Mouse (Mus musculus) limb, embryonic 12.5 days (tissue): Measurements from ENCODE around the gene Mindy1. TPM values are rescaled to one million over a fixed set of nuclear protein-coding genes. Genes with fewer than 3 reads are reported as not detected.
"Not testable (repeated sequence)": the region's sequence is repeated elsewhere in the genome, so short reads cannot be mapped to it uniquely, and the experiment has no call there.

Experiments used
- ATAC-seq: fragments of 200-750 bp; cut with Nextera tagmentation; 2 replicates; pipeline ENCODE4 v1.8.0; 2017; ENCODE audit warnings: low read depth, moderate TSS enrichment; ENCODE audit not compliant: insufficient number of reproducible peaks, insufficient read depth, low FRiP score, low TSS enrichment
- H3K27ac ChIP-seq: fragments of 300-500 bp; sonication (generic); 2 replicates; pipeline ENCODE4 v1.5.1; 2016; ENCODE audit warnings: mild to moderate bottlenecking, moderate library complexity
- H3K27me3 ChIP-seq: fragments of 300-500 bp; sonication (generic); 2 replicates; pipeline ENCODE4 v1.6.1; 2016; ENCODE audit warnings: mild to moderate bottlenecking, moderate library complexity
- H3K36me3 ChIP-seq: fragments of 300-500 bp; sonication (generic); 2 replicates; pipeline ENCODE4 v1.6.1; 2016; ENCODE audit warnings: mild to moderate bottlenecking, moderate library complexity
- H3K4me1 ChIP-seq: fragments of 300-500 bp; sonication (generic); replicated peaks from 2 replicates; pipeline ENCODE4 v1.6.1; 2016
- H3K4me2 ChIP-seq: fragments of 300-500 bp; sonication (generic); 2 replicates; pipeline ENCODE4 v1.6.1; 2016; ENCODE audit warnings: mild to moderate bottlenecking, moderate library complexity
- H3K4me3 ChIP-seq: fragments of 300-500 bp; sonication (generic); replicated peaks from 2 replicates; pipeline ENCODE4 v1.5.1; 2016; ENCODE audit warnings: mild to moderate bottlenecking
- H3K9ac ChIP-seq: fragments of 300-500 bp; sonication (generic); replicated peaks from 2 replicates; pipeline ENCODE4 v1.6.1; 2016; ENCODE audit warnings: mild to moderate bottlenecking, moderate library complexity
- H3K9me3 ChIP-seq: fragments of 300-500 bp; sonication (generic); 2 replicates; pipeline ENCODE4 v1.6.1; 2016; ENCODE audit warnings: mild to moderate bottlenecking, moderate library complexity
- WGBS: fragments of 180-500 bp; shearing (Covaris S2); methylation state at CpG from one replicate; pipeline ENCODE4 v1.1.7; 2016; 5-methylcytosine and 5-hydroxymethylcytosine counted together
- polyA plus RNA-seq: library from polyadenylated mRNA; unstranded; fragments of >200 nt; fragmentation: Nextera tagmentation; extraction: Ambion mirVana; gene quantifications from 2 replicates; pipeline ENCODE4 v1.2.1, GENCODE M21; 2016

The Mindy1 gene
- polyA plus RNA-seq, 1 experiment from 2014 or later, result 38.7 TPM

DNA sequence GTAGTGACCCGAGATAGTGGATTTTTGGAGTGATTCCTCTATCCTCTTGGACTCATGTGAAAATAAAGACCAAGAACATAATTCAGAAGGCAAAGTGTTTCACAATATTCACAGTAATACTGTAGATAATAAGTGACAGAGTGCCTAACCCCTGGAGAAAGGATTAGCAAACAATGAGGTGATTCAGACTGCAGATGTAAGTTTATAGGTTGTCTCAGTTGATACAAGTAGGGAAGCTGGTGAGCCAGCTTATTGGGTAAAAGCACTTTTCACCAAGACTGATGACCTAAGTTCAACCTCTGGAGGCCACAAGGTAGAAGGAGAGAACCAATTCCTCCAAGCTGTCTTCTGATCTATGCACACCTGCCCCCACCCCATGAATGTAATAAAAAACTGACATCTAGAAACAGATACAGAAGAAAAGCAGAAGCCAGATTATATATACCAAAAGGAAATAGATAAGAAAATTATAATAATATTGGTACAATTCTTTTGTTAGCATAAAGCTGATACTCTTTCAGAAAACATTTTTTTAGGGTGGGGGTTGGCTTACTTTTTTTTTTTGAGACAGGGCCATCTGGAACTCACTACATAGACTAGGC lies 47.8 kb downstream of the Mindy1 start:
- H3K27me3 ChIP-seq, result no peaks in the 10 kb centered on the region
- no peak overlapping the region for H3K9ac ChIP-seq
- H3K4me1 ChIP-seq, result no peaks in the 10 kb centered on the region
- 86% methylated on average over 1 of the region's 1 CpGs for WGBS
- H3K4me2 ChIP-seq, result no peak overlapping the region
- H3K4me3 ChIP-seq, result no peak overlapping the region
- H3K36me3 ChIP-seq, result peaks cover 92% of the 10 kb centered on the region
- H3K27ac ChIP-seq, result no peak overlapping the region
- H3K9me3 ChIP-seq, result no peaks in the 10 kb centered on the region
- ATAC-seq, result no peak

DNA sequence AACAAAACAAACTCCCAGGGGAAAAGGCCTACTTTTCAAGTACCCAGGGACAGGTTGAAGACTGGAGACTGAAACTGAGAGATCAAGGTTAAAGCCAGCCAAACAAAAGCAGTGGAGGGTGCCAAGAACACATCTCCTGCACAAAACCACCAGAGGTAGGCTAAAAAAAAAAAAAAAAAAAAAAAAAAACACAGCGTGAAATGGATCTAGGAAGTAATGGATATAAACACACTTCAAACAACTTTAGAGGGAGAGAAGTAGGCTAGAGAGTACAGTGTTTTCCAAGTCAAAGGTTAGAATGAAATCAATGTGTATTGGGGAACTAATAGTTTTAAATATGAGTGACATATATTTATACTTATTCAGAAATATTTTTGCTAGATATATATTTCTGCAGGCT lies 50.4 kb downstream of the Mindy1 start:
- H3K9ac ChIP-seq, result no peak overlapping the region
- no peaks in the 10 kb centered on the region for H3K9me3 ChIP-seq
- no peak overlapping the region for H3K4me2 ChIP-seq
- H3K27me3 ChIP-seq, result no peaks in the 10 kb centered on the region
- no peaks in the 10 kb centered on the region for H3K4me1 ChIP-seq
- 86% methylated on average over 1 of the region's 1 CpGs for WGBS
- peaks cover 92% of the 10 kb centered on the region for H3K36me3 ChIP-seq
- no peak for ATAC-seq
- H3K27ac ChIP-seq, result no peak overlapping the region
- H3K4me3 ChIP-seq, result no peak overlapping the region

DNA sequence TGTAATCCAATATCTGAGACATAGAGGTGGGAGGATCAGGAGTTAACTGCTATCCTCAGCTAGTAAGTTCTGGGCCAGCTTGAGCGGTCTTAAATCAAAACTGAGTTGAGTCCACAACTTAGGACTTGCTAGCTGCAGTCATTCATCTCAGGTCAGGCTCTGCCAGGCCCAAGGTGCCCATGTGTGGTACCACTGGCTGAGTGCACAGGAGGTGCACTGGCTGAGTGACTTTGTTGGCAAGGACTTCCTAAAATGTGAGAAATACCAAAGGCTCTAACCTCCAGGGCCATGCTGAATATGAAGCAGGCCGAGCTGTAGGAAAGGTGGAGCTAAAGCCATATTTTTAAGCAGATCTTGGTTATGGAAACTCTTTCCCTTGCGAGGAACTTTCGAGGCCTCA lies 56.2 kb downstream of the Mindy1 start:
- H3K9me3 ChIP-seq, result 0 out of 2 replicates have a peak, but pooled peaks cover 3% of the 10 kb centered on the region
- H3K9ac ChIP-seq, result no peak overlapping the region
- WGBS, result 97% methylated on average over 4 of the region's 4 CpGs
- H3K27ac ChIP-seq, result no peak overlapping the region
- no peak overlapping the region for H3K4me2 ChIP-seq
- peaks cover 100% of the 10 kb centered on the region for H3K36me3 ChIP-seq
- no peak for ATAC-seq
- no peaks in the 10 kb centered on the region for H3K4me1 ChIP-seq
- no peaks in the 10 kb centered on the region for H3K27me3 ChIP-seq
- no peak overlapping the region for H3K4me3 ChIP-seq

DNA sequence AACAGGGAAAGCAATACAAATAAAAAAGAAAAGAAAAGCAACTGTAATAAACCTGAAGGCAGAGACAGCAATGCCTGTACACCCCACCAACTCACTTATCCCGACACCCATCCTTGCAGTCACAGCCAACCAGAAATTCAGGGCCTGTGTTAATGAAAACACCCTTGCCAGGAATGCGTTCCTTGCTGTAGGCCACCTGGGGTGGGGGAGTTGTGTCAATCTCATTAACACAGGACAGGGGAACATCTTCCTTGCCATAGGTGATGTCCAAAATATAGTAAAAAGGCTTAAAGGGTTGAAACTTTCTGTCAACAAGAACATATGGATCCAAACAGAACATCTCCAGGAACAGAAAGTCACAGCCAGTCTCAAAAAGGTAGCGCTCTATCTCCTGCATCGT lies 57.1 kb downstream of the Mindy1 start:
- peaks cover 100% of the 10 kb centered on the region for H3K36me3 ChIP-seq
- H3K9me3 ChIP-seq, result 0 out of 2 replicates have a peak, but pooled peaks cover 3% of the 10 kb centered on the region
- no peaks in the 10 kb centered on the region for H3K4me1 ChIP-seq
- no peak overlapping the region for H3K9ac ChIP-seq
- H3K27me3 ChIP-seq, result no peaks in the 10 kb centered on the region
- ATAC-seq, result no peak
- 95% methylated on average over 4 of the region's 4 CpGs for WGBS
- no peak overlapping the region for H3K4me2 ChIP-seq
- H3K27ac ChIP-seq, result no peak overlapping the region
- no peak overlapping the region for H3K4me3 ChIP-seq

- H3K27ac ChIP-seq, ATAC-seq, H3K4me1 ChIP-seq, H3K4me3 ChIP-seq, H3K9me3 ChIP-seq, H3K4me2 ChIP-seq, H3K9ac ChIP-seq, H3K27me3 ChIP-seq: not testable (repeated sequence)
- 96% methylated on average over 9 of the region's 9 CpGs for WGBS
- peaks cover 94% of the 10 kb centered on the region for H3K36me3 ChIP-seq
Measured at GRCm38 (mm10) chr3:95343356-95344000, 62.3 kb downstream of the Mindy1 start.

Other genes with a start within 250 kb of the Mindy1 start
- gene Psmd4, start 238.7 kb upstream of the Mindy1 start, polyA plus RNA-seq, result 306 and 310 TPM in 2 replicates
- 24.2 and 30.5 TPM in 2 replicates for gene Pip5k1a, start 174.4 kb upstream of the Mindy1 start, polyA plus RNA-seq
- 241 and 245 TPM in 2 replicates for gene Vps72, start 170.3 kb upstream of the Mindy1 start, polyA plus RNA-seq
- gene Tmod4, start 156.9 kb upstream of the Mindy1 start, polyA plus RNA-seq, result 1.0 and 1.4 TPM in 2 replicates
- 80.7 and 83.6 TPM in 2 replicates for gene Scnm1, start 147.3 kb upstream of the Mindy1 start, polyA plus RNA-seq
- 16.6 and 18.0 TPM in 2 replicates for gene Lysmd1, start 147.3 kb upstream of the Mindy1 start, polyA plus RNA-seq
- 1.7 and 2.2 TPM in 2 replicates for gene Tnfaip8l2, start 139.0 kb upstream of the Mindy1 start, polyA plus RNA-seq
- gene Sema6c, start 120.9 kb upstream of the Mindy1 start, polyA plus RNA-seq, result 23.7 and 26.4 TPM in 2 replicates
- gene Gabpb2, start 63.4 kb upstream of the Mindy1 start, polyA plus RNA-seq, result 15.0 and 15.9 TPM in 2 replicates
- gene Cdc42se1, start 52.6 kb upstream of the Mindy1 start, polyA plus RNA-seq, result 75.3 and 76.0 TPM in 2 replicates
- gene Mllt11, start 49.2 kb upstream of the Mindy1 start, polyA plus RNA-seq, result 14.8 and 16.2 TPM in 2 replicates
- gene Gm128, start 39.7 kb upstream of the Mindy1 start, polyA plus RNA-seq, result 0.54 and 0.59 TPM in 2 replicates
- gene Bnipl, start 30.2 kb upstream of the Mindy1 start, polyA plus RNA-seq, result 0.75 and 1.7 TPM in 2 replicates
- 25.2 and 25.9 TPM in 2 replicates for gene Prune1, start 731 bp downstream of the Mindy1 start, polyA plus RNA-seq
- gene Anxa9, start 25.8 kb downstream of the Mindy1 start, polyA plus RNA-seq, result 1.8 and 1.9 TPM in 2 replicates
- gene Cers2, start 33.4 kb downstream of the Mindy1 start, polyA plus RNA-seq, result 158 and 170 TPM in 2 replicates
- gene Setdb1, start 75.9 kb downstream of the Mindy1 start, polyA plus RNA-seq, result 63.7 and 67.2 TPM in 2 replicates
- not detected in 2 replicates for gene 4930558C23Rik, start 121.5 kb downstream of the Mindy1 start, polyA plus RNA-seq
- gene Arnt, start 153.0 kb downstream of the Mindy1 start, polyA plus RNA-seq, result 49.4 and 56.6 TPM in 2 replicates
- gene Ctsk, start 217.9 kb downstream of the Mindy1 start, polyA plus RNA-seq, result 7.9 and 10.1 TPM in 2 replicates
- gene Ctss, start 245.4 kb downstream of the Mindy1 start, polyA plus RNA-seq, result 6.1 and 6.9 TPM in 2 replicates